Mouse (Mus musculus) intestine, embryonic 14.5 days (tissue): ENCODE results near the gene C1d. TPM values are rescaled to one million over a fixed set of nuclear protein-coding genes. Genes with fewer than 3 reads are reported as not detected.

Experiments used
- ATAC-seq: fragments of 200-750 bp; cut with Nextera tagmentation; replicated peaks from 2 replicates; pipeline ENCODE4 v1.8.0; 2017; ENCODE audit warnings: low read depth, moderate number of reproducible peaks, moderate TSS enrichment, moderate library complexity; ENCODE audit not compliant: low FRiP score, low TSS enrichment
- DNase-seq: peaks from one replicate; pipeline ENCODE4 v3.0.0-alpha.2; 2018; ENCODE audit warnings: low spot score
- H3K27ac ChIP-seq: fragments of 300-500 bp; sonication (generic); 2 replicates; pipeline ENCODE4 v1.5.1; 2014; ENCODE audit warnings: low read depth, mild to moderate bottlenecking, control low read depth
- H3K27me3 ChIP-seq: fragments of 300-500 bp; sonication (generic); replicated peaks from 2 replicates; pipeline ENCODE4 v1.6.1; 2014; ENCODE audit warnings: low read length, control low read depth; ENCODE audit not compliant: control insufficient read depth, insufficient read depth
- H3K36me3 ChIP-seq: fragments of 300-500 bp; sonication (generic); 2 replicates; pipeline ENCODE4 v1.6.1; 2014; ENCODE audit warnings: low read length, control low read depth; ENCODE audit not compliant: control insufficient read depth, insufficient read depth
- H3K4me1 ChIP-seq: fragments of 300-500 bp; sonication (generic); replicated peaks from 2 replicates; pipeline ENCODE4 v1.6.1; 2014; ENCODE audit warnings: low read length, control low read depth, mixed read lengths; ENCODE audit not compliant: control insufficient read depth, insufficient read depth
- H3K4me2 ChIP-seq: fragments of 300-500 bp; sonication (generic); 2 replicates; pipeline ENCODE4 v1.6.1; 2014; ENCODE audit warnings: low read length
- H3K4me3 ChIP-seq: fragments of 300-500 bp; sonication (generic); 2 replicates; pipeline ENCODE4 v1.5.1; 2014; ENCODE audit warnings: low read depth, low read length, control low read depth, mixed read lengths
- H3K9ac ChIP-seq: fragments of 300-500 bp; sonication (generic); 2 replicates; pipeline ENCODE4 v1.6.1; 2014; ENCODE audit warnings: mild to moderate bottlenecking, low read length
- H3K9me3 ChIP-seq: fragments of 300-500 bp; sonication (generic); 2 replicates; pipeline ENCODE4 v1.6.1; 2016; ENCODE audit warnings: low read length, control low read depth; ENCODE audit not compliant: control insufficient read depth
- WGBS: fragments of 180-500 bp; shearing (Covaris S2); extraction: QIAGEN DNeasy Blood & Tissue Kit; methylation state at CpG from one replicate; pipeline ENCODE4 v1.1.7; 2014; 5-methylcytosine and 5-hydroxymethylcytosine counted together
- polyA plus RNA-seq: library from polyadenylated mRNA; unstranded; fragments of >200 nt; fragmentation: Nextera tagmentation; extraction: Ambion mirVana; gene quantifications from 2 replicates; pipeline ENCODE4 v1.2.1, GENCODE M21; 2014

C1d gene
- polyA plus RNA-seq, 1 experiment from 2014 or later: 113 TPM

DNA sequence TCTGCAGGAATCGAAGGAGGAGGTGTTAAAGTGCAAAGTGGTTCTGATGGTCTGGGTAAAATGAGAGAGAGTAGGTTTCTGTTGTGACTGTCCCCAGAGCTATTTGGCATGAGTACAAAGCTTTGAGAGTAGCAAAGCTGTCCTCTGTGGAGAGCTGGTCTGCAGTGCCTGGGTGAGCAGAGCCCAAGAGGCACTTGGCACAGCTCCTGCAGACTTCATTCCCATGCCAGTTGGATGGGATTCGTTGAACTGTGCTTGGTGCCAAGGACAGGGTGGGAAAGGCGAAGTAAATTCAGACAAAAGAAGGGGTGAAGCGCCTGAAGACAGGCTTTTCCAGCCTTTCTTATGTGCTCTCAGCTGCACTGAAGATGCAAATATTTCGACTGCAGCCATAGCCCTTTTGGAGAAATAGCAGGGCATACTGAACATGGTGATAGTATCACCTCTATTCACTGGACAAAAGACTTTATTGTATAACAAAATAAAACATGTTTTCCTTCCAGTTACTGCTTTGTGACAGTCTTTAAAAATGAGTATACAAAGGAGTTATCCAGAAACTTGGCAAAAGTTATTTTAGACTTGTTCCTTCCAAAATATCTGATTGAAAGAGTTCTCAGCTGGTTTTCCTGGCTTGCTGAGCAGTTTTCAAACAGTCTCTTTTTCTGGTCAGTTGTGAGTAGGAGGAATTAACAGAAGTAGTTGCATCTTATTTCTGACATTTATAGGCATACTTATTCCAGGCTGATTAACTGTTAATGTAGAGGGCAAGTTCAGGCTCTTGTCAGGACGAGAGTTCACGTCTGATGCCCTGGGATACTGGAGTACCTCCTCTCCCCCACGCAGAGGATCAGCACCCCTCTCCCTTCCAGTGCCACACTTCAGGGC, 48.9 kb downstream of the C1d start:
- Histone ChIP-seq H3K4me1 (no peaks in the 10 kb centered on the region), H3K4me2 (no peak overlapping the region), H3K27me3 (no peaks in the 10 kb centered on the region), H3K9ac (no peak overlapping the region), H3K27ac (no peak overlapping the region), H3K4me3 (no peak overlapping the region), H3K9me3 (no peaks in the 10 kb centered on the region), H3K36me3 (no peaks in the 10 kb centered on the region)
- 75% methylated on average over 8 of the region's 8 CpGs for WGBS
- ATAC-seq (no peak), DNase-seq (no peak)

DNA sequence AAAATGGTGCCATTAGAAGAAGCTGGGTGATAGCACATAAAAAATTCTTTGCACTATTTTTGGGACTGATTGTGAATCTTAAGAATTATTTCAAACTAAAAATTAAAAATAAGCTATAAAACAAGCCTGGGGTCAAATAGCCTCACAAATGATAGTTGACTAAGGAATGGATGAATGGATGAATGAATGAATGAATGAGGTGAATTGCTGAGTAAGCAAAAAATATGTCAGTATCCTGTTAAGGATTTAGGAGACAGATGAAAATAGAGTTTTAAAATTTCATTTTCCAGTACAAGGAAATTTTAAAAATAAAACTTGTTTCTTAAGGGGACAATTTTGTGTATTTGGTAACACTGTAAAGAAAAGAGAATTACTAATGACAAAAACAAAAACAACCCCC, 50.1 kb downstream of the C1d start:
- no peaks in the 10 kb centered on the region for H3K4me1 ChIP-seq
- H3K9ac ChIP-seq: no peak overlapping the region
- H3K27me3 ChIP-seq: no peaks in the 10 kb centered on the region
- ATAC-seq (no peak), DNase-seq (no peak)
- H3K9me3 ChIP-seq: no peaks in the 10 kb centered on the region
- no peak overlapping the region for H3K4me2 ChIP-seq
- H3K27ac ChIP-seq: no peak overlapping the region
- H3K4me3 ChIP-seq: no peak overlapping the region
- no peaks in the 10 kb centered on the region for H3K36me3 ChIP-seq

Other genes starting within 250 kb of the C1d start
- gene Cnrip1, start 206.0 kb upstream of the C1d start, polyA plus RNA-seq: 28.9 and 37.4 TPM in 2 replicates
- gene Plek, start 205.2 kb upstream of the C1d start, polyA plus RNA-seq: 3.0 and 3.3 TPM in 2 replicates
- gene Ppp3r1, start 98.3 kb upstream of the C1d start, polyA plus RNA-seq: 92.9 and 94.5 TPM in 2 replicates
- 27.0 and 27.7 TPM in 2 replicates for gene Wdr92, start 75.5 kb upstream of the C1d start, polyA plus RNA-seq
- gene Pno1, start 46.0 kb upstream of the C1d start, polyA plus RNA-seq: 86.2 and 89.4 TPM in 2 replicates